Mouse (Mus musculus) cortical plate, adult 2 months (tissue): ENCODE data around the gene Rpl9. TPM values are rescaled to one million over a fixed set of nuclear protein-coding genes. Genes with fewer than 3 reads are reported as not detected.
A peak's percentile ranks its signal among the peaks of the same experiment; 100 is the strongest.

Experiments
- H3K27ac ChIP-seq: fragments of 200-500 bp; 2 replicates; pipeline ENCODE4 v1.5.1; 2012; ENCODE audit warnings: low read length, control low read depth, inconsistent platforms; ENCODE audit not compliant: insufficient read depth
- H3K4me1 ChIP-seq: fragments of 200-500 bp; 2 replicates; pipeline ENCODE4 v1.6.1; 2011; ENCODE audit warnings: low read length; ENCODE audit not compliant: control insufficient read depth, insufficient read depth
- H3K4me3 ChIP-seq: fragments of 200-500 bp; 2 replicates; pipeline ENCODE4 v1.5.1; 2011; ENCODE audit warnings: mild to moderate bottlenecking, low read length, control low read depth; ENCODE audit not compliant: insufficient read depth
- CTCF ChIP-seq: fragments of 200-500 bp; IDR thresholded peaks from 2 replicates; pipeline ENCODE4 v1.5.1; 2011; ENCODE audit warnings: mild to moderate bottlenecking, control low read depth, low read length; ENCODE audit not compliant: insufficient read depth; ENCODE audit errors: extremely low read depth
- POLR2A ChIP-seq: fragments of 200-500 bp; IDR thresholded peaks from 2 replicates; pipeline ENCODE4 v1.6.1; 2011; ENCODE audit warnings: mild to moderate bottlenecking, low read length, control low read depth; ENCODE audit not compliant: insufficient read depth; ENCODE audit errors: extremely low read depth
- polyA plus RNA-seq: library from polyadenylated mRNA; depleted of rRNA; stranded (reverse); fragments of >200 nt; gene quantifications from 2 replicates; pipeline ENCODE4 v1.2.3, GENCODE M21; 2012; rRNA removed

Gene Rpl9
- polyA plus RNA-seq, 1 experiment: 754 TPM

DNA sequence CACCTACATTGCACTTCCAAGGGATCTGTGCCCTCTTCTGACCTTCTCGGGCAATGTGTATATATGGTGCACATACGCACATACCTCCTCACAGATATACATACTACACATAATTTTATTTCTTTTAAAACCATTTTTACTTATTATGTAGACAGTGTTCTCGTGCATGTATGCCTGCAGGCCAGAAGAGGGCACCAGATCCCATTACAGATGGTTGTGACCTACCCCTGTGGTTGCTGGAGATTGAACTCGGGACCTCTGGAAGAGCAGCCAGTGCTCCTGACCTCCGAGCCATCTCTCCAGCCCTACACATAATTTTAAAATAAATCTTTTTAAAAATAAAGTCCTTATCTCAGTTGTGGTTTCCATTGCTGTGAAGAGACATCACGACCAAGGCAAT is 52.9 kb downstream of the Rpl9 start:
- Histone ChIP-seq H3K27ac (no peak overlapping the region), H3K4me1 (no peaks in the 10 kb centered on the region), H3K4me3 (no peak overlapping the region)
- TF ChIP-seq CTCF (0 out of 2 replicates have a peak, but pooled peaks have one; percentile 20), POLR2A (no peak)

Other genes with a start within 250 kb of the Rpl9 start
- gene Wdr19, start 191.7 kb downstream of the Rpl9 start, polyA plus RNA-seq: 18.9 and 20.2 TPM in 2 replicates
- gene Rfc1, start 55.8 kb downstream of the Rpl9 start, polyA plus RNA-seq: 26.2 TPM in 2 replicates
- 0.33 and 0.36 TPM in 2 replicates for gene Klb, start 43.1 kb downstream of the Rpl9 start, polyA plus RNA-seq
- gene Lias, start 53 bp upstream of the Rpl9 start, polyA plus RNA-seq: 40.6 and 43.7 TPM in 2 replicates
- 25.2 and 26.5 TPM in 2 replicates for gene Ugdh, start 44.5 kb upstream of the Rpl9 start, polyA plus RNA-seq
- gene Gm43552, start 101.4 kb upstream of the Rpl9 start, polyA plus RNA-seq: 0.49 TPM in 1 of 2 replicates, not detected in the other
- gene Smim14, start 145.7 kb upstream of the Rpl9 start, polyA plus RNA-seq: 146 and 154 TPM in 2 replicates
- 107 and 110 TPM in 2 replicates for gene Ube2k, start 145.8 kb upstream of the Rpl9 start, polyA plus RNA-seq